Mouse (Mus musculus) embryonic facial prominence, embryonic 13.5 days (tissue): ENCODE measurements around the gene Ssxa1. TPM values are rescaled to one million over a fixed set of nuclear protein-coding genes. Genes with fewer than 3 reads are reported as not detected.
"Not testable (repeated sequence)": the region's sequence is repeated elsewhere in the genome, so short reads cannot be mapped to it uniquely, and the experiment has no call there.

Experiments used
- ATAC-seq: fragments of 200-750 bp; cut with Nextera tagmentation; 2 replicates; pipeline ENCODE4 v1.8.0; 2017; ENCODE audit warnings: low read depth; ENCODE audit not compliant: insufficient number of reproducible peaks, insufficient read depth, low FRiP score, low TSS enrichment
- H3K27ac ChIP-seq: fragments of 300-500 bp; sonication (generic); 2 replicates; pipeline ENCODE4 v1.5.1; 2015; ENCODE audit warnings: moderate library complexity, mild to moderate bottlenecking, inconsistent platforms
- H3K27me3 ChIP-seq: fragments of 300-500 bp; sonication (generic); 2 replicates; pipeline ENCODE4 v1.6.1; 2015; ENCODE audit warnings: mild to moderate bottlenecking, inconsistent platforms
- H3K36me3 ChIP-seq: fragments of 300-500 bp; sonication (generic); 2 replicates; pipeline ENCODE4 v1.6.1; 2015; ENCODE audit warnings: mild to moderate bottlenecking, inconsistent platforms
- H3K4me1 ChIP-seq: fragments of 300-500 bp; sonication (generic); 2 replicates; pipeline ENCODE4 v1.6.1; 2015; ENCODE audit warnings: inconsistent platforms
- H3K4me2 ChIP-seq: fragments of 300-500 bp; sonication (generic); 2 replicates; pipeline ENCODE4 v1.6.1; 2015; ENCODE audit warnings: moderate library complexity, mild to moderate bottlenecking, inconsistent platforms
- H3K4me3 ChIP-seq: fragments of 300-500 bp; sonication (generic); 2 replicates; pipeline ENCODE4 v1.5.1; 2015; ENCODE audit warnings: mild to moderate bottlenecking, inconsistent platforms
- H3K9ac ChIP-seq: fragments of 300-500 bp; sonication (generic); 2 replicates; pipeline ENCODE4 v1.6.1; 2015; ENCODE audit warnings: mild to moderate bottlenecking, inconsistent platforms
- H3K9me3 ChIP-seq: fragments of 300-500 bp; sonication (generic); 2 replicates; pipeline ENCODE4 v1.6.1; 2016; ENCODE audit warnings: inconsistent platforms
- WGBS: fragments of 180-500 bp; shearing (Covaris S2); methylation state at CpG from one replicate; pipeline ENCODE4 v1.1.7; 2015; ENCODE audit warnings: mixed read lengths; 5-methylcytosine and 5-hydroxymethylcytosine counted together
- polyA plus RNA-seq: library from polyadenylated mRNA; unstranded; fragments of >200 nt; fragmentation: Nextera tagmentation; extraction: Ambion mirVana; gene quantifications from 2 replicates; pipeline ENCODE4 v1.2.1, GENCODE M21; 2015

Ssxa1 gene
- not detected in 2 replicates for polyA plus RNA-seq

GRCm38 (mm10) chrX:21115520-21115919, at the start of gene Ssxa1:
Ssxa1 (plus strand) TSS chrX:21115820.
- Histone ChIP-seq H3K27me3 (no peaks in the 10 kb centered on the region), H3K4me2 (no peak within 1 kb of the TSS), H3K9ac (no peak within 1 kb of the TSS), H3K4me3 (no peak within 1 kb of the TSS), H3K4me1 (no peaks in the 10 kb centered on the region), H3K27ac (no peak within 1 kb of the TSS), H3K9me3 (no peaks in the 10 kb centered on the region), H3K36me3 (no peaks in the 10 kb centered on the region)
- ATAC-seq, result no peak
- 79% methylated on average over 4 of the region's 4 CpGs for WGBS

- Histone ChIP-seq H3K27ac (no peak within 1 kb of the TSS), H3K9ac (no peak within 1 kb of the TSS), H3K9me3 (no peaks in the 10 kb centered on the region), H3K27me3 (no peaks in the 10 kb centered on the region), H3K4me1 (no peaks in the 10 kb centered on the region), H3K4me2 (no peak within 1 kb of the TSS), H3K4me3 (no peak within 1 kb of the TSS), H3K36me3 (no peaks in the 10 kb centered on the region)
- ATAC-seq, result no peak
Observed at GRCm38 (mm10) chrX:21068106-21068505, 47.5 kb upstream of the Ssxa1 start, which contains the start of gene Spaca5. Spaca5 (plus strand) TSS chrX:21068406.

DNA sequence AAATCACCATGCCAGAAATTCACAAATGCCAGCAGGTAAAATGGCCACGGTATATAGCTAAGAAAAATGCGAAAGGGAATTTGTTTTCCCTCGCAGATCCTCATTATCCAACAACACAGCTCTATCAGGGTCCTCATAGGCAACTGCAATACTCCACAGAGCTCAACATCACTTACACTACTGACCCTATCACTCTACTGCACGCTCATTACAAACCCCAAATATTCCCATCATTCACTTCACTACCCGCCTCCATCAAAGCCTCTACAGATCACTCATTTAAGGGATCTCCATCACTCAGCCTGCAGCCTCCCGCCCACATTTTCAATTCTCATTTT, 27.0 kb upstream of the Ssxa1 start:
- peaks cover 5% of the 10 kb centered on the region; the same call in 1 of the 2 replicates for H3K36me3 ChIP-seq
- ATAC-seq, result no peak
- 34% methylated on average over 6 of the region's 6 CpGs for WGBS
- H3K9ac ChIP-seq, result peak overlapping the region; percentile 64
- H3K9me3 ChIP-seq, result no peaks in the 10 kb centered on the region
- H3K4me3 ChIP-seq, result peak overlapping the region; percentile 44
- no peaks in the 10 kb centered on the region for H3K27me3 ChIP-seq
- H3K27ac ChIP-seq, result peak overlapping the region; percentile 86; the same call in 1 of the 2 replicates
- no peaks in the 10 kb centered on the region for H3K4me1 ChIP-seq
- H3K4me2 ChIP-seq, result peak overlapping the region; percentile 55

GRCm38 (mm10) chrX:21088983-21089866, 26.4 kb upstream of the Ssxa1 start, which contains the start of gene Zfp300:
Zfp300 (minus strand) TSS chrX:21089527.
- WGBS, result 23% methylated on average over 27 of the region's 27 CpGs
- H3K9ac ChIP-seq, result peak within 1 kb of the TSS; percentile 64
- no peaks in the 10 kb centered on the region for H3K27me3 ChIP-seq
- H3K4me2 ChIP-seq, result peak within 1 kb of the TSS; percentile 55
- peak within 1 kb of the TSS; percentile 86 for H3K27ac ChIP-seq
- H3K4me3 ChIP-seq, result peak within 1 kb of the TSS; percentile 44
- H3K4me1 ChIP-seq, result no peaks in the 10 kb centered on the region
- no peaks in the 10 kb centered on the region for H3K9me3 ChIP-seq
- peak; percentile 75; the same call in 1 of the 2 replicates for ATAC-seq
- no peaks in the 10 kb centered on the region for H3K36me3 ChIP-seq

GRCm38 (mm10) chrX:21089867-21090239, 25.8 kb upstream of the Ssxa1 start:
- Histone ChIP-seq H3K9ac (no peak overlapping the region), H3K27me3 (no peaks in the 10 kb centered on the region), H3K4me2 (peak overlapping the region; percentile 55), H3K36me3 (no peaks in the 10 kb centered on the region), H3K4me3 (peak overlapping the region; percentile 44), H3K4me1 (no peaks in the 10 kb centered on the region), H3K9me3 (no peaks in the 10 kb centered on the region), H3K27ac (peak overlapping the region; percentile 86; the same call in 1 of the 2 replicates)
- no peak for ATAC-seq
- 44% methylated on average over 7 of the region's 7 CpGs for WGBS

DNA sequence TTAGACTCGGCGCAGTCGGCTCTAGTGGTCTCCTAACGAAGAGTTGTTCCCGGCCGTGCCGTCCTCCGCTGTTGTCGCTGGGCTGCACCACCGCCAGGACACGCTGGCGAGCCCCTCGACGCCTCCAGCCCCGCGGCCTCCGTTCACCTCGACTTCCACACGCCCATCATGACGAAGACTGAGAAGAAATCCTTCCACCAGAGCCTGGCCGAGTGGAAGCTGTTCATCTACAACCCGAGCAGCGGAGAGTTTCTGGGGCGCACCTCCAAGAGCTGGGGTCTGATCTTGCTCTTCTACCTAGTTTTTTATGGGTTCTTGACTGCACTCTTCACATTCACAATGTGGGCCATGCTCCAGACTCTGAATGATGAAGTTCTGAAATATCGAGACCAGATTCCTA, 31.1 kb downstream of the Ssxa1 start:
- not testable (repeated sequence) for H3K27me3 ChIP-seq, H3K9me3 ChIP-seq, H3K4me1 ChIP-seq, H3K9ac ChIP-seq, ATAC-seq, H3K27ac ChIP-seq, H3K4me3 ChIP-seq, H3K4me2 ChIP-seq, H3K36me3 ChIP-seq
- WGBS, result 91% methylated on average over 25 of the region's 25 CpGs

Other genes with a start within 250 kb of the Ssxa1 start
- 15.2 and 26.1 TPM in 2 replicates for gene Timp1, start 245.7 kb upstream of the Ssxa1 start, polyA plus RNA-seq
- gene Syn1, start 194.8 kb upstream of the Ssxa1 start, polyA plus RNA-seq, result 0.36 and 0.87 TPM in 2 replicates
- 7.2 and 7.5 TPM in 2 replicates for gene Cfp, start 184.3 kb upstream of the Ssxa1 start, polyA plus RNA-seq
- 18.1 and 19.3 TPM in 2 replicates for gene Elk1, start 165.2 kb upstream of the Ssxa1 start, polyA plus RNA-seq
- 49.5 and 58.9 TPM in 2 replicates for gene Uxt, start 153.8 kb upstream of the Ssxa1 start, polyA plus RNA-seq
- 8.3 and 8.7 TPM in 2 replicates for gene Zfp182, start 53.5 kb upstream of the Ssxa1 start, polyA plus RNA-seq
- gene Spaca5, start 47.4 kb upstream of the Ssxa1 start, polyA plus RNA-seq, result not detected in 2 replicates
- 2.4 and 2.9 TPM in 2 replicates for gene Zfp300, start 26.3 kb upstream of the Ssxa1 start, polyA plus RNA-seq
- not detected in 2 replicates for gene Gm21876, start 59.8 kb downstream of the Ssxa1 start, polyA plus RNA-seq